Mouse (Mus musculus) forebrain, embryonic 12.5 days (tissue): ENCODE measurements around the gene Dpm3. TPM values are rescaled to one million over a fixed set of nuclear protein-coding genes. Genes with fewer than 3 reads are reported as not detected.

ENCODE experiments used
- ATAC-seq: fragments of 200-750 bp; cut with Nextera tagmentation; 2 replicates; pipeline ENCODE4 v1.8.0; 2017; ENCODE audit warnings: moderate TSS enrichment; ENCODE audit not compliant: low FRiP score
- H3K27ac ChIP-seq: fragments of 300-500 bp; sonication (generic); 2 replicates; pipeline ENCODE4 v1.5.1; 2016; ENCODE audit warnings: mild to moderate bottlenecking
- H3K27me3 ChIP-seq: fragments of 300-500 bp; sonication (generic); 2 replicates; pipeline ENCODE4 v1.6.1; 2016; ENCODE audit warnings: mild to moderate bottlenecking
- H3K36me3 ChIP-seq: fragments of 300-500 bp; sonication (generic); replicated peaks from 2 replicates; pipeline ENCODE4 v1.6.1; 2016; ENCODE audit warnings: mild to moderate bottlenecking
- H3K4me1 ChIP-seq: fragments of 300-500 bp; sonication (generic); 2 replicates; pipeline ENCODE4 v1.6.1; 2016
- H3K4me2 ChIP-seq: fragments of 300-500 bp; sonication (generic); 2 replicates; pipeline ENCODE4 v1.6.1; 2016; ENCODE audit warnings: mild to moderate bottlenecking, moderate library complexity
- H3K4me3 ChIP-seq: fragments of 300-500 bp; sonication (generic); replicated peaks from 2 replicates; pipeline ENCODE4 v1.5.1; 2016; ENCODE audit warnings: mild to moderate bottlenecking
- H3K9ac ChIP-seq: fragments of 300-500 bp; sonication (generic); 2 replicates; pipeline ENCODE4 v1.6.1; 2016; ENCODE audit warnings: mild to moderate bottlenecking
- H3K9me3 ChIP-seq: fragments of 300-500 bp; sonication (generic); 2 replicates; pipeline ENCODE4 v1.6.1; 2016
- WGBS: fragments of 180-500 bp; shearing (Covaris S2); methylation state at CpG from one replicate; pipeline ENCODE4 v1.1.7; 2016; 5-methylcytosine and 5-hydroxymethylcytosine counted together
- polyA plus RNA-seq: library from polyadenylated mRNA; unstranded; fragments of >200 nt; fragmentation: Nextera tagmentation; extraction: Ambion mirVana; gene quantifications from 2 replicates; pipeline ENCODE4 v1.2.1, GENCODE M21; 2016

Dpm3 gene
- polyA plus RNA-seq, 1 experiment from 2014 or later: 79.1 TPM

- H3K4me2 ChIP-seq: no peak overlapping the region
- peaks cover 36% of the 10 kb centered on the region for H3K4me1 ChIP-seq
- no peak overlapping the region for H3K4me3 ChIP-seq
- no peak overlapping the region for H3K27ac ChIP-seq
- 18% methylated on average over 7 of the region's 7 CpGs for WGBS
- H3K9ac ChIP-seq: no peak overlapping the region
- ATAC-seq: no peak
- H3K9me3 ChIP-seq: no peaks in the 10 kb centered on the region
- peaks cover 20% of the 10 kb centered on the region; the same call in 1 of the 2 replicates for H3K27me3 ChIP-seq
- H3K36me3 ChIP-seq: peaks cover 16% of the 10 kb centered on the region
These were observed 8.6 kb upstream of the Dpm3 start for GRCm38 (mm10) chr3:89250435-89251040.

- Histone ChIP-seq H3K4me1 (peaks cover 30% of the 10 kb centered on the region), H3K9ac (no peak overlapping the region; the same call in 1 of the 2 replicates), H3K4me2 (no peak overlapping the region), H3K27me3 (peaks cover 20% of the 10 kb centered on the region; the same call in 1 of the 2 replicates), H3K36me3 (peaks cover 16% of the 10 kb centered on the region), H3K9me3 (no peaks in the 10 kb centered on the region), H3K4me3 (no peak overlapping the region), H3K27ac (no peak overlapping the region)
- ATAC-seq: no peak
- 9% methylated on average over 17 of the region's 17 CpGs for WGBS
These were observed 7.7 kb upstream of the Dpm3 start for GRCm38 (mm10) chr3:89251365-89251895.

GRCm38 (mm10) chr3:89254994-89255393 lies 4.2 kb upstream of the Dpm3 start:
- H3K9me3 ChIP-seq: no peaks in the 10 kb centered on the region
- H3K4me3 ChIP-seq: no peak overlapping the region
- H3K4me2 ChIP-seq: no peak overlapping the region
- H3K9ac ChIP-seq: no peak overlapping the region
- no peaks in the 10 kb centered on the region for H3K36me3 ChIP-seq
- peaks cover 14% of the 10 kb centered on the region for H3K4me1 ChIP-seq
- ATAC-seq: no peak
- H3K27me3 ChIP-seq: peaks cover 24% of the 10 kb centered on the region
- 92% methylated on average over 5 of the region's 5 CpGs for WGBS
- no peak overlapping the region for H3K27ac ChIP-seq

DNA sequence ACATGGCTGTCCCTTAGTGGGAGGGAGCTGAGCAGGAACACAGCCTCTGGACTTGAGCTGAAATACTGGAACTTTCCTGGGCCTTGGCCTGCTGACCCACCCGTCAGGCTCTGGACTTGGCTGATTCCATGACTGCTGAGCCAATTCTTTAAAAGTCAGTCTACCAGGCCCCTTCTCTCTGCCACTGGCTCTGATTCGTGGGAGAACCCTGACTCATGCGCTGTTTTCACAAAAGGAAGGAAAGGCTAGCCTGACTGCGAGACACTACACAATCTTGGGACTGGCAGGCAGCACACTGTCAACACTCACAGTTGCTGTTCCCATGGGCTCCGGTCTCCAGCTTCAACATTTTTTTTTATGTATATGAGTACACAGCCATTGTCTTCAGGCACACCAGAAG lies 3.0 kb upstream of the Dpm3 start:
- no peak for ATAC-seq
- no peak overlapping the region for H3K4me3 ChIP-seq
- H3K4me1 ChIP-seq: peaks cover 5% of the 10 kb centered on the region
- 78% methylated on average over 5 of the region's 5 CpGs for WGBS
- H3K36me3 ChIP-seq: no peaks in the 10 kb centered on the region
- no peak overlapping the region for H3K27ac ChIP-seq
- no peak overlapping the region for H3K4me2 ChIP-seq
- H3K9me3 ChIP-seq: no peaks in the 10 kb centered on the region
- no peak overlapping the region for H3K9ac ChIP-seq
- H3K27me3 ChIP-seq: peaks cover 17% of the 10 kb centered on the region

GRCm38 (mm10) chr3:89260211-89260610 lies 1.1 kb downstream of the Dpm3 start:
- Histone ChIP-seq H3K4me1 (no peaks in the 10 kb centered on the region), H3K9me3 (no peaks in the 10 kb centered on the region), H3K27ac (no peak overlapping the region), H3K36me3 (no peaks in the 10 kb centered on the region), H3K4me2 (no peak overlapping the region), H3K9ac (no peak overlapping the region), H3K4me3 (no peak overlapping the region), H3K27me3 (peaks cover 5% of the 10 kb centered on the region; the same call in 1 of the 2 replicates)
- WGBS: 70% methylated on average over 3 of the region's 3 CpGs
- no peak for ATAC-seq

DNA sequence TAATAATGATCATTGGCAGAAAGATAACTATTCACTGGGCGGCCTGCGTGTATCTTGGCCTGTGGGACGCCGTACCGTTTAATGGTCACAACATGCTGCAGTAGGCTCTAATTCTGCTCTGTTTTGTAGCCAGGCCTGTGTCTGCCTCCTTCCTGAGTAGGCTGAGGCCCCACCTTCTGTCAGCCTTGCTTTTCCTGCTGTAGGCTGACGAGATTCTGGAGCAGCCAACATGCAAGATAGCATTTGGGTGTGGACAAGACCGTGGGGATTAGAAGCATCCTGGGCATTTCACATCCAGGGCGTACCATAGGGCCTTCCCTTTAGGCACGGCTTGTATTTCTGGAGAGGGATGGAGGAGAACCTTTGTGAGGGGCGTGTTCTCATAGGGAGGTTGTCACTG lies 3.3 kb downstream of the Dpm3 start:
- Histone ChIP-seq H3K36me3 (no peaks in the 10 kb centered on the region), H3K4me2 (no peak overlapping the region), H3K9me3 (no peaks in the 10 kb centered on the region), H3K27ac (no peak overlapping the region), H3K4me3 (no peak overlapping the region), H3K27me3 (peaks cover 3% of the 10 kb centered on the region; the same call in 1 of the 2 replicates), H3K9ac (no peak overlapping the region), H3K4me1 (peaks cover 12% of the 10 kb centered on the region)
- no peak for ATAC-seq
- WGBS: 75% methylated on average over 10 of the region's 10 CpGs

DNA sequence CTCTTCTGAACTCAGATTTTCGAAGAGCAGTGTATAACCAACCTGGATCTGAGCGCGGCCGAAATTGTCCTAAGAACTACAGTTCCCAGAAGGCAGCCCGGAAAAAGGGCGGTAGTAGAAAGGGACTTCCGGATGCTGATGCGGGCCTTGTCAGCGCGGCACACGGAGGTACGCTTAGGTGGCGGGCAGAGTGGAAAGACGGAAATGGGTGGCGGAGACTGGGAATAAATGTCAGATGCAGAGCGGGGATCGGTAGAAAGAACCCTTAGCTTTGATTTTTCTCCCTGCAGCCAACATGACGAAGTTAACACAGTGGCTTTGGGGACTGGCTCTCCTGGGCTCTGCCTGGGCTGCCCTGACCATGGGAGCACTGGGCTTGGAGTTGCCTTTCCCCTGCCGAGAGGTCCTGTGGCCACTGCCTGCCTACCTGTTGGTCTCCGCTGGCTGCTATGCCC lies 7.3 kb downstream of the Dpm3 start:
- ATAC-seq: peak; percentile 90
- H3K9ac ChIP-seq: peak overlapping the region; percentile 83
- peaks cover 41% of the 10 kb centered on the region for H3K4me1 ChIP-seq
- H3K9me3 ChIP-seq: no peaks in the 10 kb centered on the region
- H3K36me3 ChIP-seq: no peaks in the 10 kb centered on the region; the same call in 1 of the 2 replicates
- H3K4me3 ChIP-seq: peak overlapping the region; percentile 71
- peak overlapping the region; percentile 98 for H3K4me2 ChIP-seq
- under 1% methylated on average over 20 of the region's 20 CpGs for WGBS
- H3K27me3 ChIP-seq: peaks cover 14% of the 10 kb centered on the region; the same call in 1 of the 2 replicates
- H3K27ac ChIP-seq: peak overlapping the region; percentile 68

DNA sequence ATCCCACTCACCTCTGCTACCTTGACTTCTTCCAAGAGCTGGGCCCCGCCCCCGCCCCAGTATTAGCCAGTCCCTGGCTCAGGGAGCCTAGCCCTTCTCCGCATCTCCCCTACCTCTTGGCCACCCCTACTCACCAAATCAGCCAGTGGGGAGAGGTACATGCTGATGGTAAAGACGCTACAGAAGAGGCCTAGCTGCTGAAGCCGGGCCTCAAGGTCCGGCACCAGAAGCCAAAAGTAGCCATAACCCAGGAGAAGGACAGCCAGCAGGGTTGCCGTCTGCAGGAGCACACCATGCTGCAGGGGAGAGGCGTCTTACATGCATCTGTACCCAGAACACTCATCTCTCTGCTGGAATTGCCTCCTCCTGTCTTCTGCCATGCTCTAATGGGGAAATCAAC lies 9.8 kb downstream of the Dpm3 start:
- H3K9ac ChIP-seq: no peak overlapping the region
- H3K27me3 ChIP-seq: peaks cover 23% of the 10 kb centered on the region; the same call in 1 of the 2 replicates
- ATAC-seq: no peak
- peak overlapping the region; percentile 75; the same call in 1 of the 2 replicates for H3K4me2 ChIP-seq
- 52% methylated on average over 8 of the region's 8 CpGs for WGBS
- H3K36me3 ChIP-seq: no peaks in the 10 kb centered on the region; the same call in 1 of the 2 replicates
- H3K4me3 ChIP-seq: no peak overlapping the region
- peaks cover 45% of the 10 kb centered on the region for H3K4me1 ChIP-seq
- H3K27ac ChIP-seq: no peak overlapping the region
- H3K9me3 ChIP-seq: no peaks in the 10 kb centered on the region

- no peaks in the 10 kb centered on the region; the same call in 1 of the 2 replicates for H3K36me3 ChIP-seq
- peak within 1 kb of the TSS; percentile 54 for H3K27ac ChIP-seq
- peak within 1 kb of the TSS; percentile 75 for H3K4me2 ChIP-seq
- H3K9me3 ChIP-seq: no peaks in the 10 kb centered on the region
- peak within 1 kb of the TSS; percentile 50 for H3K4me3 ChIP-seq
- peak within 1 kb of the TSS; percentile 67 for H3K9ac ChIP-seq
- ATAC-seq: peak; percentile 54
- H3K4me1 ChIP-seq: peaks cover 45% of the 10 kb centered on the region
- 4% methylated on average over 39 of the region's 39 CpGs for WGBS
- H3K27me3 ChIP-seq: peaks cover 23% of the 10 kb centered on the region; the same call in 1 of the 2 replicates
These were observed 11.0 kb downstream of the Dpm3 start, which contains the start of gene Slc50a1 for GRCm38 (mm10) chr3:89270051-89270755. TSS of gene Slc50a1 (minus strand) at chr3:89270570.

DNA sequence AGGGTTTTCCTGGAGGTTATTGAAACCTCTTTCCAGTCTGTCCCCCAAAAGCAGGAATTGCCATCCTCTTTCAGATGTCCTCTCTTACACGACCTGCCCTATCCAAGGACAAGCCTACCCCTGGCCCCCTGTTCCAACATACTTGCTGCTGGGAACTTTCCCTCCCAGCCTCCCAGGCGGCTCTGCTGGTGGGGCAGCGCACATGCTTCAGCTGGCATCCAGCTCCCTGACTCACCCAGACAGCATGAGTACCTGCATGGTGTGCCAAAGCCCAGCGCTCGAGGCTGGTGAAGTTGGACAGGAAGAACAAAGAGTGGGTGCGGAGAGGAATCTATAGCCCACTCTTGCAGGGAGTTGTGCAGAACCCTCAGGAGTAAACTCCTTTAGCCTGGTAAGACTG lies 11.7 kb downstream of the Dpm3 start:
- Histone ChIP-seq H3K9me3 (no peaks in the 10 kb centered on the region), H3K4me2 (peak overlapping the region; percentile 75), H3K4me1 (peaks cover 44% of the 10 kb centered on the region), H3K9ac (peak overlapping the region; percentile 67; the same call in 1 of the 2 replicates), H3K36me3 (no peaks in the 10 kb centered on the region; the same call in 1 of the 2 replicates), H3K27ac (peak overlapping the region; percentile 54; the same call in 1 of the 2 replicates), H3K4me3 (peak overlapping the region; percentile 50), H3K27me3 (peaks cover 23% of the 10 kb centered on the region; the same call in 1 of the 2 replicates)
- ATAC-seq: no peak
- WGBS: 70% methylated on average over 6 of the region's 6 CpGs

- H3K9me3 ChIP-seq: no peaks in the 10 kb centered on the region
- no peak overlapping the region for H3K9ac ChIP-seq
- WGBS: 61% methylated on average over 6 of the region's 6 CpGs
- peaks cover 39% of the 10 kb centered on the region for H3K4me1 ChIP-seq
- no peak overlapping the region for H3K4me2 ChIP-seq
- ATAC-seq: no peak
- no peak overlapping the region for H3K27ac ChIP-seq
- peaks cover 23% of the 10 kb centered on the region; the same call in 1 of the 2 replicates for H3K27me3 ChIP-seq
- H3K36me3 ChIP-seq: no peaks in the 10 kb centered on the region; the same call in 1 of the 2 replicates
- no peak overlapping the region for H3K4me3 ChIP-seq
These were observed 12.6 kb downstream of the Dpm3 start for GRCm38 (mm10) chr3:89271760-89272159.

DNA sequence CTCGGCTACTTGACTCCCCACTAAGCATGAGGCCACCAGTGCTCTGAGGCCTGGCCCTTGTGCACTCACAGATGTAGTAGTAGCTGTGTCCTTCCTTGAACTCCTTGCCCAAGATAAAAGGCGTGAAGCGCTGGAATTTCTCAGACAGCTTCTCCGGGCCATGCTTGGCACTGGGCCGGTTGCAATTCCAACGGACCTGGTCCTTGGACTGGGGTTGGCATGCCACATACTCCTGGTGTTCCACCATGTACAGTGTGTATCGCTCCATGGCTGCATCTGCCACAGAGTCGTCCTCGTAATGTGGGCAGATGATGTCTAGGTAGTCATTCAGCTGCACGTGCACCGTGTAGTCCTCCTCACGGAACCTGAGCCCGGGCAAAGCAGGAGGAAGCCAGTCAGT lies 16.9 kb downstream of the Dpm3 start:
- Histone ChIP-seq H3K36me3 (no peaks in the 10 kb centered on the region), H3K27ac (no peak overlapping the region), H3K9me3 (no peaks in the 10 kb centered on the region), H3K4me3 (no peak overlapping the region), H3K4me1 (peaks cover 35% of the 10 kb centered on the region), H3K27me3 (peaks cover 51% of the 10 kb centered on the region), H3K9ac (no peak overlapping the region), H3K4me2 (no peak overlapping the region)
- ATAC-seq: no peak
- WGBS: 90% methylated on average over 13 of the region's 13 CpGs
